29 mouse cellular contexts compared by ENCODE assay signal in genomic region chr16:74456808-74457470, GRCm38 (mm10). TPM values are rescaled to one million over a fixed set of nuclear protein-coding genes. Genes with fewer than 3 reads are reported as not detected.
DNase-seq lines count a peak whose midpoint lies in the region; ATAC-seq and TF ChIP-seq lines count a peak whose summit lies in the region.
"Had no signal": no experiment of that assay in that cellular context is flagged by ENCODE, and none has a peak within 500 bp of the region (broad histone marks: within the 10 kb centered on the region; RNA-seq: fewer than 3 reads in every experiment).

No protein-coding gene starts in this region.

- no peak overlapping the region for H3K4me2 ChIP-seq in hindbrain, embryonic 12.5 days (replicated peaks)
- H3K4me2 ChIP-seq in hindbrain, embryonic 13.5 days = no peak overlapping the region
- no peak overlapping the region for H3K4me2 ChIP-seq in midbrain, embryonic 14.5 days (ENCODE audit: low read length)
- no peak overlapping the region for H3K4me2 ChIP-seq in midbrain, postnatal 0 days (ENCODE audit: low read depth, low read length, poor library complexity, severe bottlenecking)
- H3K4me2 ChIP-seq in forebrain, embryonic 16.5 days (ENCODE audit: low read length) = no peak overlapping the region
- H3K4me2 ChIP-seq: embryonic facial prominence, embryonic 13.5 days; limb, embryonic 15.5 days; lung, embryonic 14.5 days; neural tube, embryonic 13.5 days; stomach, embryonic 15.5 days had no signal

- no peak overlapping the region for H3K9ac ChIP-seq in hindbrain, embryonic 12.5 days
- H3K9ac ChIP-seq in hindbrain, embryonic 13.5 days = no peak overlapping the region
- H3K9ac ChIP-seq in midbrain, embryonic 14.5 days (replicated peaks; ENCODE audit: low read length) = no peak overlapping the region
- no peak overlapping the region for H3K9ac ChIP-seq in midbrain, postnatal 0 days (replicated peaks; ENCODE audit: low read length, poor library complexity, severe bottlenecking)
- H3K9ac ChIP-seq in forebrain, embryonic 16.5 days (replicated peaks; ENCODE audit: low read depth, low read length) = no peak overlapping the region
- H3K9ac ChIP-seq: embryonic facial prominence, embryonic 13.5 days; limb, embryonic 15.5 days; liver, embryonic 14.5 days; lung, embryonic 14.5 days; neural tube, embryonic 13.5 days; stomach, embryonic 15.5 days had no signal

- ATAC-seq in hindbrain, embryonic 12.5 days (ENCODE audit: low FRiP score) = peak; percentile 83
- no peak for ATAC-seq in hindbrain, embryonic 13.5 days (ENCODE audit: low FRiP score)
- ATAC-seq in midbrain, embryonic 14.5 days (ENCODE audit: low FRiP score, low TSS enrichment) = no peak; the same call in 1 of the 2 replicates
- ATAC-seq in midbrain, postnatal 0 days (ENCODE audit: low FRiP score) = no peak
- peak; percentile 62; the same call in 1 of the 2 replicates for ATAC-seq in forebrain, embryonic 16.5 days
- ATAC-seq: intestine, postnatal 0 days; Patski had no signal

- H3K27ac ChIP-seq in hindbrain, embryonic 12.5 days = no peak overlapping the region
- no peak overlapping the region for H3K27ac ChIP-seq in hindbrain, embryonic 13.5 days
- H3K27ac ChIP-seq in midbrain, embryonic 14.5 days (replicated peaks; ENCODE audit: low read depth, low read length) = no peak overlapping the region
- no peak overlapping the region for H3K27ac ChIP-seq in midbrain, postnatal 0 days (ENCODE audit: low read depth, low read length)
- H3K27ac ChIP-seq in forebrain, embryonic 16.5 days (ENCODE audit: low read length) = no peak overlapping the region; the same call in 1 of the 2 replicates
- H3K27ac ChIP-seq: embryonic facial prominence, embryonic 13.5 days; hindbrain, embryonic 10.5 days; kidney, postnatal 0 days; limb, embryonic 10.5 days; limb, embryonic 15.5 days; liver, embryonic 14.5 days; neural tube, embryonic 13.5 days had no signal

- peaks cover 2% of the 10 kb centered on the region; the same call in 1 of the 2 replicates for H3K4me1 ChIP-seq in hindbrain, embryonic 12.5 days
- no peaks in the 10 kb centered on the region; the same call in 1 of the 2 replicates for H3K4me1 ChIP-seq in hindbrain, embryonic 13.5 days (replicated peaks)
- peaks cover 6% of the 10 kb centered on the region; the same call in 1 of the 2 replicates for H3K4me1 ChIP-seq in midbrain, embryonic 14.5 days (ENCODE audit: control insufficient read depth, insufficient read depth, low read length)
- no peaks in the 10 kb centered on the region for H3K4me1 ChIP-seq in midbrain, postnatal 0 days (ENCODE audit: insufficient read depth, low read length)
- 0 out of 2 replicates have a peak, but pooled peaks cover 6% of the 10 kb centered on the region for H3K4me1 ChIP-seq in forebrain, embryonic 16.5 days (replicated peaks; ENCODE audit: control insufficient read depth, insufficient read depth, low read length)
- H3K4me1 ChIP-seq: embryonic facial prominence, embryonic 13.5 days; limb, embryonic 15.5 days; stomach, embryonic 15.5 days had no signal

- H3K27me3 ChIP-seq in hindbrain, embryonic 12.5 days = no peaks in the 10 kb centered on the region
- no peaks in the 10 kb centered on the region for H3K27me3 ChIP-seq in hindbrain, embryonic 13.5 days
- no peaks in the 10 kb centered on the region for H3K27me3 ChIP-seq in midbrain, embryonic 14.5 days (ENCODE audit: control insufficient read depth, insufficient read depth, low read length)
- H3K27me3 ChIP-seq in midbrain, postnatal 0 days (ENCODE audit: insufficient read depth, low read length) = no peaks in the 10 kb centered on the region
- no peaks in the 10 kb centered on the region for H3K27me3 ChIP-seq in forebrain, embryonic 16.5 days (replicated peaks; ENCODE audit: control insufficient read depth, insufficient read depth, low read length)
- H3K27me3 ChIP-seq: embryonic facial prominence, embryonic 13.5 days; limb, embryonic 15.5 days; neural tube, embryonic 13.5 days; Patski; stomach, embryonic 15.5 days had no signal

- peak; percentile 23 for DNase-seq in embryo, embryonic 10 days (ENCODE audit: low spot score)
- no peak for DNase-seq in embryo, embryonic 11 days
- peak; percentile 52 for DNase-seq in midbrain, embryonic 14.5 days
- DNase-seq in midbrain, postnatal 0 days (ENCODE audit: low spot score) = no peak
- DNase-seq in ovary, postnatal 10 days (ENCODE audit: low spot score) = no peak
- DNase-seq: adrenal gland, postnatal 10 days; cerebellum, adult 11 months; cerebellum, adult 9-10 months; gastrocnemius, postnatal 14 days; heart, postnatal 14 days; layer of hippocampus, adult 9-11 months; lung, postnatal 14 days; right cerebral cortex, postnatal 14 days had no signal

- no peaks in the 10 kb centered on the region for H3K36me3 ChIP-seq in hindbrain, embryonic 12.5 days
- no peaks in the 10 kb centered on the region for H3K36me3 ChIP-seq in hindbrain, embryonic 13.5 days
- H3K36me3 ChIP-seq in midbrain, embryonic 14.5 days (ENCODE audit: control insufficient read depth, insufficient read depth, low read length) = no peaks in the 10 kb centered on the region
- H3K36me3 ChIP-seq in midbrain, postnatal 0 days (ENCODE audit: insufficient read depth, low read length) = no peaks in the 10 kb centered on the region
- no peaks in the 10 kb centered on the region for H3K36me3 ChIP-seq in forebrain, embryonic 16.5 days (ENCODE audit: control insufficient read depth, insufficient read depth)
- H3K36me3 ChIP-seq: embryonic facial prominence, embryonic 13.5 days; G1E; hindbrain, embryonic 10.5 days; limb, embryonic 10.5 days; limb, embryonic 15.5 days; neural tube, embryonic 13.5 days; stomach, embryonic 15.5 days had no signal

- H3K4me3 ChIP-seq in hindbrain, embryonic 12.5 days = no peak overlapping the region
- H3K4me3 ChIP-seq in hindbrain, embryonic 13.5 days = no peak overlapping the region
- no peak overlapping the region for H3K4me3 ChIP-seq in midbrain, embryonic 14.5 days (replicated peaks; ENCODE audit: low read depth, low read length)
- H3K4me3 ChIP-seq in midbrain, postnatal 0 days (ENCODE audit: low read depth, low read length) = no peak overlapping the region
- no peak overlapping the region for H3K4me3 ChIP-seq in forebrain, embryonic 16.5 days (replicated peaks; ENCODE audit: low read length)
- H3K4me3 ChIP-seq: embryonic facial prominence, embryonic 13.5 days; hindbrain, embryonic 10.5 days; limb, embryonic 10.5 days; limb, embryonic 15.5 days; neural tube, embryonic 13.5 days; stomach, embryonic 15.5 days had no signal

- WGBS in hindbrain, embryonic 12.5 days = 66% methylated on average over 5 of the region's 5 CpGs
- WGBS in hindbrain, embryonic 13.5 days = 54% methylated on average over 5 of the region's 5 CpGs
- WGBS in midbrain, embryonic 14.5 days = 49% methylated on average over 5 of the region's 5 CpGs
- 66% methylated on average over 5 of the region's 5 CpGs for WGBS in midbrain, postnatal 0 days
- WGBS in forebrain, embryonic 16.5 days = 40% methylated on average over 5 of the region's 5 CpGs

- no peak for TF ChIP-seq CTCF in midbrain, postnatal 0 days (IDR thresholded peaks at IDR 0.05)

- no peaks in the 10 kb centered on the region for H3K9me3 ChIP-seq in hindbrain, embryonic 12.5 days (replicated peaks)
- no peaks in the 10 kb centered on the region for H3K9me3 ChIP-seq in hindbrain, embryonic 13.5 days
- H3K9me3 ChIP-seq in midbrain, embryonic 14.5 days (ENCODE audit: control insufficient read depth, low read length) = no peaks in the 10 kb centered on the region
- H3K9me3 ChIP-seq in midbrain, postnatal 0 days (ENCODE audit: low read length) = no peaks in the 10 kb centered on the region
- no peaks in the 10 kb centered on the region for H3K9me3 ChIP-seq in forebrain, embryonic 16.5 days (ENCODE audit: control insufficient read depth, low read length)
- H3K9me3 ChIP-seq: embryonic facial prominence, embryonic 13.5 days; G1E; hindbrain, embryonic 10.5 days; limb, embryonic 10.5 days; limb, embryonic 15.5 days; neural tube, embryonic 13.5 days; stomach, embryonic 15.5 days had no signal

RNA-seq across cellular contexts. Expression of gene Robo2, which starts 45.3 kb away (rescaled TPM):
- polyA plus RNA-seq in hindbrain, embryonic 12.5 days (2016; fragmentation: Nextera tagmentation; extraction: Ambion mirVana) = 63.0 and 80.8 TPM in 2 replicates
- polyA plus RNA-seq in hindbrain, embryonic 13.5 days (2015; fragmentation: Nextera tagmentation; extraction: Ambion mirVana) = 101 and 106 TPM in 2 replicates
- polyA plus RNA-seq in midbrain, embryonic 14.5 days (2014; fragmentation: Nextera tagmentation; extraction: Ambion mirVana) = 85.1 and 123 TPM in 2 replicates
- total RNA-seq in midbrain, postnatal 0 days (2014; rRNA removed) = 134 and 171 TPM in 2 replicates
- polyA plus RNA-seq in midbrain, postnatal 0 days (2015; fragmentation: Nextera tagmentation; extraction: Ambion mirVana) = 49.8 and 50.4 TPM in 2 replicates
- polyA plus RNA-seq in forebrain, embryonic 16.5 days (2015; fragmentation: Nextera tagmentation; extraction: Ambion mirVana) = 123 and 132 TPM in 2 replicates
- total RNA-seq: granulocyte monocyte progenitor cell, adult 5-6 weeks had no signal
- polyA plus RNA-seq: G1E had no signal

Comparison
In these comparisons a context has a peak if more than half of its experiments do, and no peak if none do; other contexts are left out.
1. DNase-seq: peak in embryo, embryonic 10 days (single experiment) and midbrain, embryonic 14.5 days (single experiment); none in embryo, embryonic 11 days (single experiment), midbrain, postnatal 0 days (single experiment) and ovary, postnatal 10 days (single experiment).
2. ATAC-seq: peak in hindbrain, embryonic 12.5 days (single experiment) and forebrain, embryonic 16.5 days (single experiment); none in hindbrain, embryonic 13.5 days (single experiment), midbrain, embryonic 14.5 days (single experiment) and midbrain, postnatal 0 days (single experiment).